Mouse (Mus musculus): ENCODE results near the gene Zfp384. TPM values are rescaled to one million over a fixed set of nuclear protein-coding genes. Genes with fewer than 3 reads are reported as not detected.

The Zfp384 gene
- total and polyA plus RNA-seq, 3 experiments = 22.4 to 28.2 (median 22.8) TPM

DNA sequence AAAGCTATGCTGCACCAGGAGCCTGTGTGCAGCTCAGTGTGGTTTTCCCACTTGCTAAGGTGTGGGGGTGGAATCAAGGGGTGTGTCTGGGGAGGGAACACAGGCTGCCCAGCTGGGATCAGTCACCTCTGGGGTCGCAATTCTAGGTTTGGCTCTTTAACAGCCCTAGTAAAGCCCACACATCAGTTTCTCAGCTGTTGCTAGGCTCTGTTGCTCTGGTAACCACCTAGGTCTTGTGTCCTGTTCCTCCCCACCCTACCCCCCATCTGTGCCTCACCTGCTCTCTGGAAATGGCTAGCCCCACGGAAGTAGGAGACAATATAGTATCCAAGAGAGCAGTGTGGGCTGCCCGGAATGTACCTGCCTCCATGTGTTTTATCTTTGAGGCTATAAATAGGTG, 5.2 kb upstream of the Zfp384 start:
- Histone ChIP-seq H3K27me3 (ENCODE audit: control insufficient read depth, insufficient read depth, low read length) (peaks cover 2% of the 10 kb centered on the region; the same call in 1 of the 2 replicates), H3K4me3 (no peak overlapping the region), H3K27ac (no peak overlapping the region), H3K4me1 (ENCODE audit: control insufficient read depth, insufficient read depth, low read length) (peaks cover 2% of the 10 kb centered on the region), H3K9ac (ENCODE audit: low read depth, low read length) (no peak overlapping the region), H3K36me3 (ENCODE audit: control insufficient read depth, insufficient read depth, low read length) (no peaks in the 10 kb centered on the region), H3K79me2 (replicated peaks; ENCODE audit: control insufficient read depth, insufficient read depth, low read length) (no peaks in the 10 kb centered on the region)
- DNase-seq = no peak
- intact Hi-C loops (cut with DNase I) = no loop called here
- no peak for TF ChIP-seq EP300 (IDR thresholded peaks at IDR 0.05; ENCODE audit: insufficient read depth, low read depth, low read length)
- no peak for TF ChIP-seq POLR2A (IDR thresholded peaks at IDR 0.05; ENCODE audit: insufficient read depth, low read depth, low read length)
- TF ChIP-seq CTCF (IDR thresholded peaks at IDR 0.05) = no peak
- WGBS = 27% methylated on average over 3 of the region's 3 CpGs

- TF ChIP-seq POLR2A (IDR thresholded peaks at IDR 0.05; ENCODE audit: insufficient read depth, low read depth, low read length) (no peak), CTCF (IDR thresholded peaks at IDR 0.05) (no peak), EP300 (IDR thresholded peaks at IDR 0.05; ENCODE audit: insufficient read depth, low read depth, low read length) (no peak)
- no peaks in the 10 kb centered on the region; the same call in 1 of the 2 replicates for H3K79me2 ChIP-seq (replicated peaks; ENCODE audit: control insufficient read depth, insufficient read depth, low read length)
- DNase-seq = no peak
- H3K9ac ChIP-seq (ENCODE audit: low read depth, low read length) = no peak overlapping the region
- no peaks in the 10 kb centered on the region for H3K36me3 ChIP-seq (ENCODE audit: control insufficient read depth, insufficient read depth, low read length)
- peaks cover 2% of the 10 kb centered on the region for H3K4me1 ChIP-seq (ENCODE audit: control insufficient read depth, insufficient read depth, low read length)
- no peak overlapping the region for H3K27ac ChIP-seq
- intact Hi-C loops (cut with DNase I) = no loop called here
- H3K27me3 ChIP-seq (ENCODE audit: control insufficient read depth, insufficient read depth, low read length) = no peaks in the 10 kb centered on the region; the same call in 1 of the 2 replicates
- H3K4me3 ChIP-seq = no peak overlapping the region
- WGBS = 37% methylated on average over 3 of the region's 3 CpGs
Measured at GRCm38 (mm10) chr6:125005086-125005485, 3.9 kb upstream of the Zfp384 start.

GRCm38 (mm10) chr6:125008060-125008459, 885 bp upstream of the Zfp384 start:
- Histone ChIP-seq H3K36me3 (ENCODE audit: control insufficient read depth, insufficient read depth, low read length) (no peaks in the 10 kb centered on the region), H3K9ac (ENCODE audit: low read depth, low read length) (no peak overlapping the region), H3K4me3 (peak overlapping the region; percentile 90), H3K79me2 (replicated peaks; ENCODE audit: control insufficient read depth, insufficient read depth, low read length) (no peaks in the 10 kb centered on the region; the same call in none of the 2 replicates), H3K27me3 (ENCODE audit: control insufficient read depth, insufficient read depth, low read length) (no peaks in the 10 kb centered on the region; the same call in 1 of the 2 replicates), H3K27ac (peak overlapping the region; percentile 92), H3K4me1 (ENCODE audit: control insufficient read depth, insufficient read depth, low read length) (peaks cover 2% of the 10 kb centered on the region)
- no peak for DNase-seq
- no peak for TF ChIP-seq POLR2A (IDR thresholded peaks at IDR 0.05; ENCODE audit: insufficient read depth, low read depth, low read length)
- TF ChIP-seq EP300 (IDR thresholded peaks at IDR 0.05; ENCODE audit: insufficient read depth, low read depth, low read length) = no peak
- TF ChIP-seq CTCF (IDR thresholded peaks at IDR 0.05) = no peak
- WGBS = 41% methylated on average over 13 of the region's 13 CpGs
- intact Hi-C loops (cut with DNase I) = loop anchor here (1.0 to 2.0 kb wide), 3 partner anchors 31 to 103 kb away; partner anchors contain the start of genes Ing4 and Mlf2

- Histone ChIP-seq H3K27me3 (ENCODE audit: control insufficient read depth, insufficient read depth, low read length) (no peaks in the 10 kb centered on the region; the same call in 1 of the 2 replicates), H3K27ac (peak overlapping the region; percentile 98), H3K36me3 (ENCODE audit: control insufficient read depth, insufficient read depth, low read length) (no peaks in the 10 kb centered on the region), H3K9ac (ENCODE audit: low read depth, low read length) (peak overlapping the region; percentile 70), H3K79me2 (replicated peaks; ENCODE audit: control insufficient read depth, insufficient read depth, low read length) (no peaks in the 10 kb centered on the region; the same call in none of the 2 replicates), H3K4me1 (ENCODE audit: control insufficient read depth, insufficient read depth, low read length) (peaks cover 2% of the 10 kb centered on the region), H3K4me3 (peak overlapping the region; percentile 90)
- TF ChIP-seq CTCF (IDR thresholded peaks at IDR 0.05) (no peak), EP300 (IDR thresholded peaks at IDR 0.05; ENCODE audit: insufficient read depth, low read depth, low read length) (peak; percentile 90), POLR2A (IDR thresholded peaks at IDR 0.05; ENCODE audit: insufficient read depth, low read depth, low read length) (peak; percentile 92)
- WGBS = under 1% methylated on average over 33 of the region's 34 CpGs
- intact Hi-C loops (cut with DNase I) = loop anchor here (1.0 to 2.0 kb wide), 3 partner anchors 31 to 104 kb away; partner anchors contain the start of genes Ing4 and Mlf2
- DNase-seq = peak; percentile 95 to 99
Measured at GRCm38 (mm10) chr6:125008586-125009128, 288 bp upstream of the Zfp384 start.

GRCm38 (mm10) chr6:125009181-125010073, 482 bp downstream of the Zfp384 start:
- intact Hi-C loops (cut with DNase I) = loop anchor here (2.0 to 5.0 kb wide), 4 partner anchors 79 to 152 kb away; partner anchors contain the start of genes Mlf2 and P3h3
- peak; percentile 71; the same call in 1 of the 2 replicates for TF ChIP-seq POLR2A (IDR thresholded peaks at IDR 0.05; ENCODE audit: insufficient read depth, low read depth, low read length)
- TF ChIP-seq EP300 (IDR thresholded peaks at IDR 0.05; ENCODE audit: insufficient read depth, low read depth, low read length) = no peak
- H3K79me2 ChIP-seq (replicated peaks; ENCODE audit: control insufficient read depth, insufficient read depth, low read length) = no peaks in the 10 kb centered on the region; the same call in none of the 2 replicates
- H3K27ac ChIP-seq = peak overlapping the region; percentile 98
- under 1% methylated on average over 55 of the region's 78 CpGs for WGBS
- no peaks in the 10 kb centered on the region for H3K27me3 ChIP-seq (ENCODE audit: control insufficient read depth, insufficient read depth, low read length)
- H3K9ac ChIP-seq (ENCODE audit: low read depth, low read length) = peak overlapping the region; percentile 98
- DNase-seq = peak; percentile 84 to 89
- peaks cover 2% of the 10 kb centered on the region for H3K4me1 ChIP-seq (ENCODE audit: control insufficient read depth, insufficient read depth, low read length)
- H3K4me3 ChIP-seq = peak overlapping the region; percentile 90
- H3K36me3 ChIP-seq (ENCODE audit: control insufficient read depth, insufficient read depth, low read length) = no peaks in the 10 kb centered on the region
